Mouse (Mus musculus) R1 (cell line): ENCODE measurements around the gene Mlana.

ENCODE experiments used
- DNase-seq: peaks from one replicate; pipeline ENCODE4 v3.0.0-alpha.2; 2018; ENCODE audit warnings: low read depth, low spot score

Mlana gene

GRCm38 (mm10) chr19:29750994-29751393 lies 53.4 kb downstream of the Mlana start:
- DNase-seq: no peak

GRCm38 (mm10) chr19:29753939-29754338 lies 56.3 kb downstream of the Mlana start:
- DNase-seq: no peak
